Mouse (Mus musculus) adrenal gland, postnatal 4 days (tissue): Measurements from ENCODE around the gene Hist1h2bm. TPM values are rescaled to one million over a fixed set of nuclear protein-coding genes. Genes with fewer than 3 reads are reported as not detected.

ENCODE experiments used
- microRNA-seq: library from miRNA; unstranded; fragments of <30 nt; microRNA quantifications from one replicate; pipeline ENCODE4 v1.2.0, GENCODE M21; 2021
- total RNA-seq, 2 experiments: library from RNA; stranded (reverse); gene quantifications; 2 replicates each; pipeline ENCODE4 v1.2.3; 2021

The Hist1h2bm gene
- total RNA-seq, 2 experiments from 2014 or later: 142 to 169 TPM

Small RNAs within 50 kb of the gene (microRNA-seq; reads per million reads assigned to microRNA genes)
- gene Gm44357 (not detected), gene Gm44367 (not detected), gene Gm44454 (not detected)

Other genes with a start within 250 kb of the Hist1h2bm start
- gene Zkscan4, start 243.1 kb upstream of the Hist1h2bm start, total RNA-seq: 1 to 10 TPM; 6.1 to 6.5 TPM
- gene Gm10065, start 242.6 kb upstream of the Hist1h2bm start, total RNA-seq: not detected
- 1 to 10 TPM; 9.0 to 10.0 TPM for gene AK157302, start 226.8 kb upstream of the Hist1h2bm start, total RNA-seq
- gene Gm11273, start 220.6 kb upstream of the Hist1h2bm start, total RNA-seq: 10 to 100 TPM; 83.5 to 90.6 TPM
- gene Zkscan8, start 190.9 kb upstream of the Hist1h2bm start, total RNA-seq: 10 to 100 TPM; 27.8 to 30.2 TPM
- gene Olfr1366, start 179.2 kb upstream of the Hist1h2bm start, total RNA-seq: not detected
- gene Olfr1535, start 162.2 kb upstream of the Hist1h2bm start, total RNA-seq: not detected
- not detected for gene Olfr1364, start 140.3 kb upstream of the Hist1h2bm start, total RNA-seq
- gene Olfr1362, start 108.0 kb upstream of the Hist1h2bm start, total RNA-seq: not detected
- gene Olfr11, start 79.5 kb upstream of the Hist1h2bm start, total RNA-seq: under 1 TPM in 1 of 2 experiments, not detected in 1; 0.08 TPM
- not detected for gene Olfr1361, start 58.7 kb upstream of the Hist1h2bm start, total RNA-seq
- gene Olfr1360, start 44.6 kb upstream of the Hist1h2bm start, total RNA-seq: not detected
- gene Olfr1359, start 23.9 kb upstream of the Hist1h2bm start, total RNA-seq: not detected
- 100 to 1,000 TPM; 453 to 539 TPM for gene Hist1h2bl, start 5.9 kb upstream of the Hist1h2bm start, total RNA-seq
- 100 to 1,000 TPM; 319 to 362 TPM for gene Hist1h2ai, start 5.6 kb upstream of the Hist1h2bm start, total RNA-seq
- 100 to 1,000 TPM; 643 to 717 TPM for gene Hist1h3h, start 4.4 kb upstream of the Hist1h2bm start, total RNA-seq
- gene Hist1h4j, start 13.0 kb downstream of the Hist1h2bm start, total RNA-seq: 100 to 1,000 TPM in 1 of 2 experiments, 10 to 100 TPM in 1; 89.5 to 116 TPM
- 1,000 to 10,000 TPM; 1,000 to 1,309 TPM for gene Hist1h4k, start 28.5 kb downstream of the Hist1h2bm start, total RNA-seq
- 100 to 1,000 TPM; 172 to 196 TPM for gene Hist1h2ak, start 31.8 kb downstream of the Hist1h2bm start, total RNA-seq
- 100 to 1,000 TPM; 256 to 306 TPM for gene Hist1h2bn, start 32.1 kb downstream of the Hist1h2bm start, total RNA-seq
- 100 to 1,000 TPM; 315 to 390 TPM for gene Hist1h1b, start 58.6 kb downstream of the Hist1h2bm start, total RNA-seq
- gene Hist1h3i, start 61.3 kb downstream of the Hist1h2bm start, total RNA-seq: 100 to 1,000 TPM; 511 to 579 TPM
- gene Hist1h2an, start 65.2 kb downstream of the Hist1h2bm start, total RNA-seq: 100 to 1,000 TPM; 122 to 129 TPM
- 100 to 1,000 TPM; 192 to 223 TPM for gene Hist1h2bp, start 65.4 kb downstream of the Hist1h2bm start, total RNA-seq
- 100 to 1,000 TPM; 352 to 396 TPM for gene Hist1h2bq, start 88.2 kb downstream of the Hist1h2bm start, total RNA-seq
- gene Hist1h2ao, start 88.4 kb downstream of the Hist1h2bm start, total RNA-seq: 100 to 1,000 TPM; 477 to 608 TPM
- gene Hist1h4m, start 89.7 kb downstream of the Hist1h2bm start, total RNA-seq: 100 to 1,000 TPM; 742 to 886 TPM
- 100 to 1,000 TPM; 144 to 157 TPM for gene Hist1h4n, start 110.2 kb downstream of the Hist1h2bm start, total RNA-seq
- 100 to 1,000 TPM; 329 to 379 TPM for gene Hist1h2ap, start 111.5 kb downstream of the Hist1h2bm start, total RNA-seq
- gene Hist1h2br, start 111.7 kb downstream of the Hist1h2bm start, total RNA-seq: 100 to 1,000 TPM; 346 to 390 TPM
- 1 to 10 TPM; 3.8 to 4.7 TPM for gene Zfp184, start 223.1 kb downstream of the Hist1h2bm start, total RNA-seq